Mouse (Mus musculus) urinary bladder, adult 2 months (tissue): ENCODE measurements at regions not wholly inside any gene's neighbourhood (a gene's known extent, or its start where the extent isn't known, plus 50 kb on each side); places are given as distances from the start of the nearest gene placed in this dataset.
"Not testable (repeated sequence)": the region's sequence is repeated elsewhere in the genome, so short reads cannot be mapped to it uniquely, and the experiment has no call there.

ENCODE experiments used
- DNase-seq: peaks from one replicate; pipeline ENCODE4 v3.0.0; 2022; ENCODE audit warnings: low spot score

DNA sequence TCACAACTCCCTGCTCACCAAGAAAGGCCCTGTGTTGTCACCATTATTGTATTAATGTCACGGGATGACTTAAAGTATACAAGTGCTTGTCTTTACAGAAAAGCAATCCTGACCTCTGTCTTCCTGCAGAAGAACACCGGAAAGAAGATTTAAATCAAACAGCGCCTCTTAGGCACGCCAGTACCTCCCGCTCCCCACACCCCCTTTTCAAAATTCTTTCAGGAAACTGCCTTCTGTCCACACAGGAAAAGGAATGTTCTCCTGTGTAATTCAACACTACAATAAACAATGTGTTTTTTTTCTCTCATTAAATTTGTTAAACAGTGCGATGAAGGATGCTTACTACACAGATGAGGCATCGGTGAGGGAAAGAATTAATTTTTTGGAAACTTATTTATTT lies 112.6 kb upstream of the Stt3b start:
- no peak for DNase-seq

DNA sequence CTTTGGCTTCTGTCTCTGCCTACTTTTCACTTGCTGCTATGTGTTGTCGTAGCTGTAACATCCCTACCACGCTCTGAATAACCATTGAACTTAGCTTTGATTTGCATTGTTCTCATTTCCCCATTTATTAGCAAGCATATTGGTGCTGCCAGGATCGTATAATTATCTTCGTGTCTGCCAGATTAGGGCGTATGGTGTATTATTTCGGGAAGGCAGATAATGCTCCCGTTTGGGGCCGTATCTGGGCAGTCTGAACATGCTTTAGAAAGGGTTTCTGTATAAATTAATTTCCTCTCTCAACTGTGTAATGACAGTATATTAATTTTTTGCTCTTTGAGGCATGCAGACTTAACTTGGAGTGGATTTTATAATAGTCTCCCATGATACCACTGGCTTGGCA lies 116.5 kb upstream of the Stt3b start:
- DNase-seq = no peak

DNA sequence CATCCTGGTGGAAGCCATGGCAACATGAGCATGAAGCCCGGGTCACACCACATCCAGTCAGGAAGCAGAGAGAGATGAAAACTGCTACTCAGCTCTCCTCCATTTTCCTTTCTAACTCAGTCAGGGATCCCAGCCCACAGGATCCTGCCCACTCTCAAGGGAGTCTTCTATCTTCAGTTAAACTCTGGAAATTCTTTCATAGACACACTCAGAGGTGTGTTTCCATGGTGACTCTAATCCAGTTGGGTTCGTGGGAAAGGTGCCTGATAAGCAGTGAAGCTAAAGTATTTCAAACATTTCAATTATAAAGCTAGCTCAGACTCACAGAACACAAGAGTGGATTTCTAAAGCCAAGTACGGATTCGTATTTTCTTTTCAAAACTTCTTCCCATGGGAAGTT lies 120.0 kb upstream of the Stt3b start:
- DNase-seq = no peak

DNA sequence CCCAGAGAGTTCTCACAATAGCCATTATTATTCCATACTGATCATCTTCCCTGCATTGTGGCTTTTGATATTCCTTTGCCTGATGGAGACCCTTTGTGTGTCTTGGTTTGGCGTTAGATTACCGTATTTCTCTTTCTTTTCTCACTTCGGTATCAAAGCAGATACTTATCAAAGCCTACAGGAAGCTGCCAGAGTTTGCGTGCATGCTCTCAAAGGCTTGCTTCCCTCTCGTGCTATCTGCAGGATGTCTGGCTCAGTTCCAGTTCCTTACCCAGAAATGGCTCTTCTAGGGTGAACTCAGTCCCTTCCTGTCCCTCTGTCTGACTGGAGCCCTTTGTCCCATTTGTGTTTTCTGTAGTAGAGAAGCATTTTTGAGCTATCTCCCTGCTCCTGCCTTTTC lies 124.5 kb upstream of the Stt3b start:
- no peak for DNase-seq

DNA sequence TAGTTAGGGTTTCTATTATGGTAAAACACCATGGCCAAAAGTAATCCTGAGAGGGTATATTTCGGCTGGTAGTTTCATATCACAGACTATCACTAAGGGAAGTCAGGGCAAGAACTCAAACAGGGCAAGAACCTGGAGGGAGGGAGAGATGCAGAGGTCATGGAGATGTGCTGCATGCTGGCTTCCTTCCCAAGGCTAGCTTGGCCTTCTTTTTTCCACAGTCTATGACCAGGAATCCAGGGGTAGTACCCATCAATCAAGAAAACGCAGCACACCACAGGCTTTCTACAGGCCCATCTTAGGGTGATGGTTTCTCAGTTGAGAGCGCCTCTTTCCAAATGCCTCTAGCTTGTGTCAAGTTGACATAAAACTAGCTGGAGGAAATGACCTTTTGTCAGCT lies 126.1 kb upstream of the Stt3b start:
- DNase-seq = no peak

DNA sequence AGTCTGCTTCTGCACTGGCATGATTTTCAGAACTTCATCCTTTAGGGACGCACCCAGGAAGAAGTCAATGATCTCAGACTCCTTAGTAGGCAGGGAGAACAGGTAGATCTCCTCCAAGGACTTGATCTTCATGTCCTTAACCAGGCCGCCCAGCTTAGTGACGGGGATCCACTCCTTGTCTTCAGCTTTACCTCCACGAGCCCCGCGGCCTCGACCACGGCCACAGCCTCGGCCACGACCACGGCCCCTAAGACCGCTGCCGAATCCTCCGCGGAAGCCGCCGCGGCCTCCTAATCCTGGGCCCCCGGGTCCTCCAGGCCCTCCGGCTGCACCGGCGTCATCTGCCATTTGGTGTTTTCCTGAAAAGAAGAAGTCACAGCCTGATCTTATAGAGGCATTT lies 128.0 kb upstream of the Stt3b start:
- not testable (repeated sequence) for DNase-seq

DNA sequence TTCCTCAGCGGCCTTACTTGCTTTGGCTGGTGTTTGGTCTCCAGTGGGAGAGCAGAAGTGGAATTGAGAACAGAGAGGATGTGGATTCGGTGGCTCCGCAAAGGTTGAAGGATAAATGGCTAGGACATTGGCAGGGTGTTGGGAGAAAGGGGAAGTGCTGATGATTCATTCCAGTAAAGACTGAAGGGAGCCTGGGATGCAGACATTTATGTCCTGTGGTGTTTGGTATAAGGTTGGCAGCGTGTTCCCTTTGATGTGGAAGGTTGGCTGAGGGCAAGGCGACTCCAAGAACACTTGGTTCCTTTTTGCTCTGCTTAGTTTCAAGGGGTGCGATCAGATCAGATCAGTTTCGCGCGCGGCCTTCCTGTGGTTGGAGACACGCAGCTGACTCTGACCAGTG lies 136.5 kb upstream of the Stt3b start:
- DNase-seq = no peak

DNA sequence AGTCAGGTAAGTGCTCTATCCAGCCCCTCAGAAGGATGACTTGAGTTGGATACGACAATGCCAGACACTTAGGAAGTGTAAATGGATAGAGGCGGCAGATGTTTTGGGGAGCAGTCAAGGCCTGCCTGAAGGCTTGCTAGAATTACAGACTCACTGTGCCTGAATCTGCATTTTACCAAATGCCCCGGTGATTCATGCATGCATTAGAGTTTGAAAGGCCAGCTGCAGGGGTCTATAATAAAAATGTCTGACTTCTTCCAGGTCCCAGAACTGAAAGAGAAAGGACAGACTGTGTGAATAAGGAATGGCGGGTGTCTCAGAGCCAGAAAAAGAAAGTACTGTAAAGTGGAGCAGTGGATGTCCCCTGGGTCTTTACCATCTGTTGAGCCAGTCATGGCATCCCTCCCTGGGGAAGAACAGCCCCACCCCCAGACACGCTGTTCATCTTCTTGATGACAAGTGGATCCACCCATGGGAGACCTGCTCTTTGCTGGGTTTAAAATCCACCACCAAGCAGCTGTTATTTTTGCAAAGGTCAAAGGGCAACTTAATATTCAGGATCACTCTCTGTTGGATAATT lies 140.6 kb upstream of the Stt3b start:
- no peak for DNase-seq

DNA sequence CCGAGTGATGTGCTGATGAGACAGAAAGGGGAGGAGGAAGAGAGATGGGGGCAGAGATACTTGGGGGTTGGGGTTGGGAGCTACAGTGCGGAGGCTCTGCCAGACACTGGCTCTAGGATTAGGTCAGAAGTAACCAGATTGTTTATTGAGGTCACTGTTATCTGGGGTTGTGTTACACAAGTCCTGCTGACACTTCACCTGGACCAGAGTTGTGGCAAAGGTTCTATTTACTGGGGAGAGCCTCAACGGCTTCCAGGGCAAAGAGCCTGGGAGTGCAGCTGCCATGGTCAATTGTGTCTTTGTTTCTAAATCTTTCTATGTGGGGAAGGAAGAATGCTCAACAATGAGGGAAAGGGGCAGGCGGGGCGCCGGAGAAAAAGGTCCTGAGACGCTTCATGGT lies 144.6 kb upstream of the Stt3b start:
- no peak for DNase-seq

DNA sequence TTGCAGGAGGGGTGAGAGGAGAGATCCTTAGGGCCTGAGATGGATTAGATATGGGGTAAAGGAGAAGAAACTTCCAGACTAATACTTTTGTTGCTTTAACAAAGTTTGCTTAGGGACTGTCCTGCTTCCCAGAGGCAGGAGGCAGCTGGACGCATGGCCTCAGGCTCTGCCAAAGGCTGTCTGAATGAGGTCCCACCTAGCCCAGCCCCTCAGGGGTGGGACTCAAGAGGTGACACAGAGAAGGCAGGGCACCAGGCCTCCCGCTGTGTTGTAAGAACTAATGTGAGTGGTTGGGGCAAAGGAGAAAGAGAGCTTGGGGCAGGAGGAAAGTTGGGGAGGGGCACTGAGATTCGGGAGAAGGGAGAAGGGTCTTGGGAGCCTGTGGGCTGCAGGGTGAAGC lies 145.9 kb upstream of the Stt3b start:
- DNase-seq = no peak

DNA sequence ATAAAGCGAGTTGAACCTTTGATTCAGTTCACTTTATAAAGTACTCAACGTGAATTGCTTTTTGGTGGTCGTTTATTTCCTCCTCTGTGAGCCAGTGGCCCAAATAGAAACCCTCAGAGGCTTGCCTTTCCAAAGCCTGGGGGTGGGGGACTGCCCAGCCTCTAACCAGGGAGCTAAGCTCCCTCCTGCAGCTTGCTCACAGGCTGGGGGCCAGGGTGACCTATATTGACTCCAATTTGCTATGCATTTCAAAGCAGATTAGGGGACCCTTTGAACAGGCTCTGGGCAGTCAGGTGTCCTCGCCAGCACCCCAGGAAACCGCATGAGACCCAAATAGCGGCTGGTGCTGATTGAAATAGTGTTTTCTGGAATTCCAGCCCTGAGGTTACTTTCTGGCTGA lies 146.4 kb upstream of the Stt3b start:
- no peak for DNase-seq

DNA sequence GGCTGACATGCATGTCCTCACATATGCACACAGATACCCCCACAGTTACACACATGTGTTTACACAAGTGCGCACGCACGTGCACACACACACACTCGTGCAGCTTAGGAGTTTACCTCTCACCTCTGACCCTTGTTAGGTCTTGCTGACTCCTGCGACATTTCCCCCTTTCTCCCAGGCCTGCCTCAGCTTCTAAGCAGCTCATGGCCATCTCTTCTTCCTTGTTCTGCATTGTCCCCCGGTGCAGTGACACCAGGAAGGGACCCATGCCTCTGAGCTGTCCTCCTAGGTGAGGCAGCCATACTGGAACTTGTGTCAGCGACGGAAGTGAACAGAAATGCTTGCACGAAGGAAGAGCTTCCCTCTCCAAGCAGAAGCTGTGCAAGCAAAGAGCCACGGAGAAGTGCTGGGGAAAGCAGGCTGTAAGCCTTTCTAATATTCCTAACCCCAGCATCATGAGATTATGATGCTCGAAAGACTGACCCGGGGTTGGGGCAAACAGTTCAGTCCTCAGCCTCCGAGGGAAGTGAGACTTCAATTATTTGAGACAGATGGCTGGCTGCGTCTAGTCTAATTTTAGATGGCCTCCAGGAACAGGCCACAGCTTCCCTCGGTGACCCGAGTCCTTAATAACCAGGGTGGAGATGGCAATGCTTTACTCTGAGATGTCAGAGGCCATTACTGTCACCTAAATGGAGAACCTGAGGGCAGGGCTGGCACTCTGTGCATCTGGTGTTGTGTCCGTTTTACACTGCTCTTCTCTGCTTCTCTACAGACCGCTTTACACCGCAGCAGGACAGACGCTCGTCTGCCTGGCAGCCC lies 147.9 kb upstream of the Stt3b start:
- DNase-seq = no peak

DNA sequence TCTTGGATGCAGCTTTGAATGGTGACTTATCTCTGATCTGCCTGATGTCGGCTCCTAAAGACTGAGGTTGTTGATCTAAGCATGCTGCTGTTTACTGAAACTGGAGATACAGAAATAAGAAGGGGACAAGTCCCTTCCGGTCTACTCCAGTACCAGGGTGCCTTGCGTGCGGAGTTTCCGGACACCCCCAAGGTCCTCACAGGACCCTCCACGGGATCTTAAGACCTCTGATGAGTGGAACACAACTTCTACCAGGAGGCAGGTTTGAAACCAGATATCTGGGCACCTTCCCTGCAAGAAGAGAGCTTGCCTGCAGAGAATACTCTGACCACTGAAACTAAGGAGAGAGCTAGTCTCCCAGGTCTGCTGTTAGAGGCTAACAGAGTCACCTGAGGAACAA lies 148.9 kb upstream of the Stt3b start:
- DNase-seq = not testable (repeated sequence)

DNA sequence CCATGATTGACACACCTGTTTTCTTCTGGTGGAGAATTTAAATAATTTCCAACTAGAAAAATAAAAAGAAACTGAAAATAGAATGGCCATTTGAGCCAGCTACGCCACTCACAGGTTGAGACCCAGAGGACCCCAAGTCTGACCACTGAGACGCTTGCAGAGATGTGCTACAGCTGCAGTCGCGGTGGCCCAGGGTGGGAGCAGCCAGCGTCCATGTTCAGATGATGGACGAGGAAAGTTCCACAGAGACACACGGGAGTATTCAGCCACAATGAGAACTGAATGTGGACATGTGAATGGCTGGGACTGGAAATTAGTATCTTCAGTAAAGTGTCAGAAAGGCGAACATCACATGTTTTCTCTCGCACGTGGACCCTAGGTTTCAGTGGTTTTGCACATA lies 155.1 kb upstream of the Stt3b start:
- no peak for DNase-seq

DNA sequence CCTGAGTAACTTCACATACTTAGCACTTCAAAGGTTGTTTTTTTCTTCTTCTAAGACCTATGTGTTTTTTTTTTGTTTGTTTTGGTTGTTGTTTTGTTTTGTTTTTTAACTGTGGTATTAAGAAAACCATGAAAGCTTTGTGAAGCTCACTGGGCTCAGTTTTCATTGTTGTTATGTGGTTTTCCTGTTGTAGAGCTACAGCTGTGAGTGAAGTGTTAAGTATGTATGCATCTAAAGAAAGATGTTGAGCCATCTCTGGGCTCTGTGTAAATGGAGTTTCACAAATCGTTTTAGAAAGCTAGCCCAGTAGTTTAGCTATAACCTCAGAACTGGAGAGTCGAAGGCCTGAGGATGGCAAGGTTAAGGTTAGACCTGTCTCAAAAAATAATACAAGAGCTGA lies 158.4 kb upstream of the Stt3b start:
- DNase-seq = no peak

DNA sequence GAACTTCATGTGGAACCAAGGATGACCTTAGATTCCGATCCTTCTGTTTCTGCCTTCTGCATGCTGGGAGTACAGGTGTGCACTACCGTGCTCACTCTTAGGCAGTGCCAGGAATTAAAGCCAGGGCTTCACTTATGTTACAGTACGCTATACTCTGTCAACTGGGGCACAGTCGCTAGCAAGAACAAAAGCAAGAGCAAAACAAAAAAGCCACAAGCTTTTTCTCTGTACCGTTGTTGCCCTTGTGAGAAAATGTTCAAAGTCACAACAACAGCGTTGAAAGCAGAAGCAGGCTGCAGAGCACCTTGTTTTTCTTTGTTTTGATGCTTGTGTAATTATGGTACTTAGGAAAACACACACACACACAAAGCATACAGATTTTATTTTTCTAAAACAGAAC lies 161.4 kb upstream of the Stt3b start:
- no peak for DNase-seq

DNA sequence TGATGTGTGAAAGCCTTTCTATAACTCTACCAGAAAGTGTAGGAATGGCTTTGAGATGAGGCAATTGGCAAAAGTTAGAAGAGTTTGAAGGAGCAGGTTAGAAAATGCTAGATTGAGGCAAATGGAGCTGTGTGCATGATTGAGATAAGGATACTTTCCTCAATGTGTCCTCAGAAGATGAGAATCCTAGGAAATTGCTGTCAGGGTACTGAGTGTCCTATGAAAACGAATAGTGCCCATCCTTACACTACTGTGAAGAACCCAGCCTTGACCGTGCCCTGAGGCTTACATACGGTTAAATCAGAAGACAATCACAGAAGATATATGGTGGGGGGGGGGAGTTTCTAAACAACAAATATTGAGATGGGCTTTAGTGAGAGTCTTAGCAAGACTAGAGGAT lies 162.8 kb upstream of the Stt3b start:
- DNase-seq = no peak

DNA sequence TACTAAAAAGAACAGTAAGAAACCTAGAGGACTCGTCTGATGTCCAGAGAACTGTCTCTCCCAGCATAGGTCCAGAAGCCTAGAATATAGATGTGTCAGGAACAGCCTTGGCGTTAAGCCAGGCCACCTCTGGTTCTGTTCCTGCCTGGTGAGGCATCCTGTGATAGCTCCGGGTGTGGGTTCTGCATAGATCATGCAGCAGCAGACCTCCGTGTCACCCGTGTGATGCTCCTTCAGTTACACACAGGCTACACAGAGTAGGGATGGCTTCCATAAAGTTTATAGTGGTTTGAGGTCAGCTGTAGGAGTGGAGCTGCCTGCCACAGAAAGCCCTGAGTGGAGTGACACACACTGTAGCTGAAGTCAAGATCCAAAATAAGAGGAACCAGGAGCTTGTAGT lies 163.6 kb upstream of the Stt3b start:
- no peak for DNase-seq

DNA sequence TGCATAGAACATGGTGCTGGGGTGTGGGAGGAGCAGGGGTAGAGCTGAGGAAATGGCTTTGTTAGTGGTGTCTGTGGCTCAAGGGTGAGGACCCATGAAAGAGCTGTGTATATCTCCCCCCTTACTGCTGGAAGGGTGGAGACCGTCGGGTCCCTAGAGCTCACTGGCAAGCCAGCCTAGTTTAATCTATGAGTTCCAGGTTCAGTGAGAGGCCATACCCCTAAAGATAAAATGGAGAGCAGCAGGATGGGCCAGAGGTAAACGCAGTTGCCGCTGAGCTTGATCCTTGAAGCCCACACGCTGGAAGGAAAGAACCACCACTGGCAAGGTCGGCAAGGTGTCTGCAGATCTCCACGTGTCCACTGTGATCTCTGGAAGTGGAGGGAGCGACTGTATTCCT lies 164.1 kb upstream of the Stt3b start:
- DNase-seq = no peak

DNA sequence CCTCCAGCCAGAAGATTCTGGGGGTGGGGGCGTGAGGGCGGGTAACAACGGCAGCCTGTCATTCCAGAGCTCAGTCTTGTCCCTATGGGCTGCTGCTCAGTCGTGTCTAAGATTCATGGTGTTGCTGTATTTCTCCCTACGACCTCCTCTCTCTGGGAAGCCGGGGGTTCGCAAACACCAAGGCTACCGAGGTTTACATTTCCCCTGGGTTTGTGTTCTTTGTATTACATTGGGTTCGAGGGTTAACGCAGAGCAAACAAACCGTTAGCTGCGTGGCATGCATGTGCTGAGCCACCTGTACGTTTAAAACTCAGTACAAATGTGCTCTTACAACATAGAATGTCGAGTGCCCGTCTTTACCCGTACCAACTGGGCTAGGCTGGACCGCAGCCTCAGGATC lies 166.0 kb upstream of the Stt3b start:
- no peak for DNase-seq

DNA sequence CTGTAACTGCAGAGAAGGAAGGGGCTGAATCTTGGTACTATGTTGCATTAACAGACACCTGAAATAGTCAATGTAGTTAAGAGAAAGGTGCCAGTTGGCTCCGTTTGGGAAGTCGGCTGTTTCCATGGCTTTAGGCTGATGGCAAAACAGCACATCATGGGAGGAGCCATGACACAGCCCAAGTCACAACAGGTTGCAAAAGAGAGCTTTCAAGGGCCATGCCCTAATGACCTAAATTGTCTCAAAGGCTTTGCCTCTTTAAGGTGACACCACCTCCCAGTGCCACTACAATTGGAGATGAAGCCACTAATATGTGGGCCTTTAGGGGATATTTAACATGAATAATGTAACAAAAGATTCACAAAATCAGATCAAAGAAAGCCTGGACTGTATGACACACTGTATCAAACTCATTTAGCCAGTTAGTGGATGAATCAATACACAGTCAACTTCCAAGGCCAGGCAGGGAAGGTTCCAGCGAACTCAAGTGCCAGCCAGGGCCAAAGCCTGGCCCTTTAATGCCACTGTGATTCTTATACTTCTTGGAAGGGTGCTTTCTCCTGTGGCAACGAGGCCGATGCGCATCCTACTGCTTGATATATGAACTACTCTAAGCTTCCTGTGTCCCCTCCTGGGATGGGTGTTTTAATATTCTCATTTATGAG lies 167.5 kb upstream of the Stt3b start:
- DNase-seq = no peak

DNA sequence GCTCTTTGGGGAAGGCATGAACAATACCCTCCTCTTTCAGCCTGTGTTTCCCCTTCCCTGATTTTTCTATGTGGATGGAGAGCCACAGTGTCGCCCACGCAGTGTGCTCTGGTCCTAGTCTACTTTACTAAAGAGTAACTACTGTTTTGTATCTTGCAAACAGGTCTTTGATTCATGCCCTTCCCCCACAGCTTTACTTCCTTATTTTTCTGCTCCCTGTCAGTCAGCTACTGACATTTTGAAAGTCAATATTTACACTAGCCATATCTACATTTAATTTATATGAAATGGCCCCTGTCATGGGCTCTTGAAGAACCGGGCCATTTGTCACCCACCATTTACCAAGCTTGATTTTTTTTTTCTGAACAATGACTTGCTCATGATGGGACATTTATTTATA lies 168.7 kb upstream of the Stt3b start:
- no peak for DNase-seq

DNA sequence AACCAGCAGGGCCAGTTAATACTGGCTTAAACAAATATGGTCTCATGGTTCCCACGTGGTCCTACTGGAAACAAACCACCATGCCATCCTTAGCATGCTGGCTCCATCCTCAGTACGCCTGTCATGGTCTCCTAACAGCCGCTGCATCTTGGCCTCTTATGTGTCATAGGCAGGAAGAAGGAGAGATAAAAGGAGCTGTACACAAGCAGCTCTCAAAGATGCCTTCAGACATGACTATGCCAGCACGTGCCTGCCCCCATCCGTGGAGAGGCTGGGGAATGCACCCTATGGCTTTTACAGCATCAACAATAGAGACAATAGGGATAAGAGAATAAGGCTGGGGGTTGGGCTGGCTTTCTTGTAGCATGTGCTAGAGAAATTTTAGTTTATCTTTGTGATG lies 171.0 kb upstream of the Stt3b start:
- DNase-seq = no peak
